Mouse (Mus musculus) bone marrow, adult 2 months (tissue): Measurements from ENCODE around the gene Gm6812.

ENCODE experiments used
- CTCF ChIP-seq: fragments of 200-500 bp; IDR thresholded peaks from 2 replicates; pipeline ENCODE4 v1.5.1; 2011; ENCODE audit warnings: low read length, control low read depth; ENCODE audit not compliant: control insufficient read depth, insufficient read depth
- POLR2A ChIP-seq: fragments of 200-500 bp; IDR thresholded peaks from 2 replicates; pipeline ENCODE4 v1.6.1; 2011; ENCODE audit warnings: low read depth, mild to moderate bottlenecking, control low read depth, low read length, borderline replicate concordance; ENCODE audit not compliant: control insufficient read depth

DNA sequence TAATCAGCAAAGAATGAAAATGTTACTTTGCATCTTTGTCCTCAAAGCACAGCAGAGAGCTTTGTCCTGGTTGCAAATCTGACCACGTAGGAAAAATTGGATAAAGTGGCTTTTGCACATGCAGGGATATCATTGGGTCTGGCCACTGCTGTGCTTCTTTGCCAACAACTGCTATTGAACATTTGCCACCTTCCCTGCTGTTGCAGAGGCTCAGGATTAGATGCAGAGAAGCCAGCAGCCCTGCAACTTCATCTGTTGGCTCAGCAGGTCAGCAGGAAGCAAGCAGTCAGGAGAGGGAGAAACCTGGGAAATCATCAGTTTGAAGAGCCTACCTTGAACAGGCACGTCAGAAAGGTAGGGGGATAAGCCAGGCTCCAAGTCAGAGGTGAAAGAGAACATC, 27.7 kb downstream of the Gm6812 start:
- TF ChIP-seq CTCF (no peak), POLR2A (no peak)
